Mouse (Mus musculus) erythroblast, embryonic 14.5 days (primary cell): ENCODE data around the gene Sfmbt1.

Experiments
- GATA1 ChIP-seq: IDR thresholded peaks from 2 replicates; pipeline ENCODE4 v1.6.1; 2012; ENCODE audit warnings: low read length, inconsistent platforms, mixed read lengths
- TAL1 ChIP-seq: IDR thresholded peaks from 3 replicates; pipeline ENCODE4 v1.6.1; 2012; ENCODE audit warnings: low read length, inconsistent platforms, mixed read lengths

DNA sequence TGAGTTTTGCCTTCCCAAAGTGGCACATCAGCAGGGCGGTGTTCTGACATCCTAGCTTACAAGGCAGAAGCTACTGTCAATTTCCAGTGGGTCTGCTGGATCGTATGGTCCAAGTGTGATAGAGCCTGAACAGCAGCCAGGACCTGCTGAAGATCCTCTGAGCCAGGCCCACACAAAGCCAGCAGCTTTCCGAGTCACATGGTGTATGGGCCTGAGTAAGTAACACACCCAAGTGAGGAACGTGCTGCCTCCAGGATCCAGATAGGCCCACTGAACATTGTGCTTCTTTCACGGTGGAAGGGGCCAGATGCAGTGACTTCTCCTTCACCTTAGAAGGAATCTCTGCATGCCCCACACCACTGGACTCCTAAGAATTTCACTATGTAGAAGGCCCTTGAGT lies 137.7 kb downstream of the Sfmbt1 start:
- TF ChIP-seq GATA1, result no peak
- no peak for TF ChIP-seq TAL1
